9 mouse cellular contexts compared by ENCODE assay signal in genomic region chr17:80017389-80017788, GRCm38 (mm10). TPM values are rescaled to one million over a fixed set of nuclear protein-coding genes. Genes with fewer than 3 reads are reported as not detected.
DNase-seq lines count a peak whose midpoint lies in the region; ATAC-seq and TF ChIP-seq lines count a peak whose summit lies in the region.
"Had no signal": no experiment of that assay in that cellular context is flagged by ENCODE, and none has a peak within 500 bp of the region (broad histone marks: within the 10 kb centered on the region; RNA-seq: fewer than 3 reads in every experiment).

No protein-coding gene starts in this region.

- H3K9ac ChIP-seq in forebrain, embryonic 12.5 days, result no peak overlapping the region
- no peak overlapping the region for H3K9ac ChIP-seq in kidney, postnatal 0 days (ENCODE audit: low read depth, low read length)
- no peak overlapping the region for H3K9ac ChIP-seq in liver, embryonic 15.5 days
- H3K9ac ChIP-seq: hindbrain, embryonic 15.5 days had no signal

- H3K4me3 ChIP-seq in forebrain, embryonic 10.5 days, result no peak overlapping the region
- H3K4me3 ChIP-seq in forebrain, embryonic 12.5 days (replicated peaks), result no peak overlapping the region
- H3K4me3 ChIP-seq in kidney, postnatal 0 days (replicated peaks; ENCODE audit: low read depth, low read length), result no peak overlapping the region
- no peak overlapping the region for H3K4me3 ChIP-seq in liver, embryonic 15.5 days (replicated peaks)
- H3K4me3 ChIP-seq: hindbrain, embryonic 15.5 days had no signal

- peak; percentile 82 for TF ChIP-seq CTCF in kidney, postnatal 0 days (IDR thresholded peaks at IDR 0.05; ENCODE audit: low read depth)

- ATAC-seq in forebrain, embryonic 12.5 days (ENCODE audit: low FRiP score), result no peak
- ATAC-seq in kidney, postnatal 0 days (replicated peaks; ENCODE audit: low FRiP score, low read depth), result no peak
- ATAC-seq in liver, embryonic 15.5 days (ENCODE audit: insufficient read depth), result no peak

- H3K4me2 ChIP-seq in forebrain, embryonic 12.5 days, result no peak overlapping the region
- no peak overlapping the region for H3K4me2 ChIP-seq in kidney, postnatal 0 days (ENCODE audit: low read length)
- peak overlapping the region; percentile 16 for H3K4me2 ChIP-seq in liver, embryonic 15.5 days
- H3K4me2 ChIP-seq: hindbrain, embryonic 15.5 days had no signal

- H3K9me3 ChIP-seq in forebrain, embryonic 10.5 days, result no peaks in the 10 kb centered on the region
- no peaks in the 10 kb centered on the region for H3K9me3 ChIP-seq in forebrain, embryonic 12.5 days
- H3K9me3 ChIP-seq in kidney, postnatal 0 days (replicated peaks; ENCODE audit: low read length), result no peaks in the 10 kb centered on the region
- H3K9me3 ChIP-seq in liver, embryonic 15.5 days (replicated peaks), result no peaks in the 10 kb centered on the region
- H3K9me3 ChIP-seq: hindbrain, embryonic 15.5 days had no signal

- WGBS in forebrain, embryonic 10.5 days, result 53% methylated on average over 12 of the region's 12 CpGs
- 46% methylated on average over 12 of the region's 12 CpGs for WGBS in forebrain, embryonic 12.5 days
- WGBS in kidney, postnatal 0 days, result 50% methylated on average over 12 of the region's 12 CpGs
- whole genome bisulfite sequencing in liver, embryonic 15.5 days (ENCODE audit: insufficient replicate concordance), result 36% methylated on average over 12 of the region's 12 CpGs

- H3K36me3 ChIP-seq in forebrain, embryonic 10.5 days (replicated peaks), result no peaks in the 10 kb centered on the region
- H3K36me3 ChIP-seq in forebrain, embryonic 12.5 days (replicated peaks), result no peaks in the 10 kb centered on the region
- H3K36me3 ChIP-seq in kidney, postnatal 0 days (ENCODE audit: insufficient read depth, low read length), result no peaks in the 10 kb centered on the region
- no peaks in the 10 kb centered on the region for H3K36me3 ChIP-seq in liver, embryonic 15.5 days (replicated peaks)
- H3K36me3 ChIP-seq: hindbrain, embryonic 15.5 days had no signal

- peaks cover 11% of the 10 kb centered on the region for H3K4me1 ChIP-seq in forebrain, embryonic 10.5 days
- no peaks in the 10 kb centered on the region; the same call in 1 of the 2 replicates for H3K4me1 ChIP-seq in forebrain, embryonic 12.5 days
- H3K4me1 ChIP-seq in kidney, postnatal 0 days (replicated peaks; ENCODE audit: insufficient read depth, low read length), result no peaks in the 10 kb centered on the region
- peaks cover 49% of the 10 kb centered on the region for H3K4me1 ChIP-seq in liver, embryonic 15.5 days (replicated peaks)

- no peak overlapping the region for H3K27ac ChIP-seq in forebrain, embryonic 10.5 days
- no peak overlapping the region for H3K27ac ChIP-seq in forebrain, embryonic 12.5 days
- no peak overlapping the region for H3K27ac ChIP-seq in kidney, postnatal 0 days
- no peak overlapping the region for H3K27ac ChIP-seq in liver, embryonic 15.5 days (replicated peaks)
- H3K27ac ChIP-seq: hindbrain, embryonic 15.5 days had no signal

- H3K27me3 ChIP-seq in forebrain, embryonic 10.5 days (ENCODE audit: poor library complexity, severe bottlenecking), result no peaks in the 10 kb centered on the region
- H3K27me3 ChIP-seq in forebrain, embryonic 12.5 days, result no peaks in the 10 kb centered on the region
- no peaks in the 10 kb centered on the region for H3K27me3 ChIP-seq in kidney, postnatal 0 days (ENCODE audit: insufficient read depth, low read length)
- H3K27me3 ChIP-seq in liver, embryonic 15.5 days, result no peaks in the 10 kb centered on the region
- H3K27me3 ChIP-seq: hindbrain, embryonic 15.5 days had no signal

- DNase-seq in forebrain, embryonic 10.5 days (ENCODE audit: extremely low spot score, low spot score), result peak; percentile 57
- peak; percentile 53 for DNase-seq in 3T3-L1 (ENCODE audit: low read depth, low spot score)
- DNase-seq in adrenal gland, postnatal 25 days, result peak; percentile 67
- peak; percentile 72 for DNase-seq in embryo, embryonic 11 days
- peak; percentile 78 for DNase-seq in kidney, postnatal 0 days (ENCODE audit: low spot score)
- peak; percentile 70 for DNase-seq in right cerebral cortex, postnatal 14 days

RNA-seq across cellular contexts. Expression of gene Hnrnpll, which starts 44.7 kb away (rescaled TPM):
- polyA plus RNA-seq in forebrain, embryonic 10.5 days (2016; fragmentation: Nextera tagmentation; extraction: Ambion mirVana), result 81.2 and 86.2 TPM in 2 replicates
- polyA plus RNA-seq in forebrain, embryonic 12.5 days (2016; fragmentation: Nextera tagmentation; extraction: Ambion mirVana), result 126 and 130 TPM in 2 replicates
- 57.6 and 66.2 TPM in 2 replicates for total RNA-seq in adrenal gland, postnatal 25 days (2021)
- 42.2 and 48.0 TPM in 2 replicates for polyA plus RNA-seq in kidney, postnatal 0 days (2015; fragmentation: Nextera tagmentation; extraction: Ambion mirVana)
- 21.8 and 22.7 TPM in 2 replicates for polyA plus RNA-seq in liver, embryonic 15.5 days (2015; fragmentation: Nextera tagmentation; extraction: Ambion mirVana)
